Mouse (Mus musculus) thymus, adult 2 months (tissue): ENCODE data around the gene Sik2. TPM values are rescaled to one million over a fixed set of nuclear protein-coding genes. Genes with fewer than 3 reads are reported as not detected.
A peak's percentile ranks its signal among the peaks of the same experiment; 100 is the strongest.

ENCODE experiments used
- DNase-seq: peaks from one replicate; pipeline ENCODE4 v3.0.0; 2021
- H3K27ac ChIP-seq: fragments of 200-500 bp; 2 replicates; pipeline ENCODE4 v1.5.1; 2012; ENCODE audit warnings: low read length, control low read depth; ENCODE audit not compliant: control insufficient read depth, insufficient read depth
- H3K27me3 ChIP-seq: fragments of 200-500 bp; 2 replicates; pipeline ENCODE4 v1.6.1; 2012; ENCODE audit warnings: mild to moderate bottlenecking, low read length, moderate library complexity, mixed read lengths; ENCODE audit not compliant: control insufficient read depth, insufficient read depth
- H3K36me3 ChIP-seq: fragments of 200-500 bp; 2 replicates; pipeline ENCODE4 v1.6.1; 2012; ENCODE audit warnings: mild to moderate bottlenecking, low read length, moderate library complexity; ENCODE audit not compliant: control insufficient read depth, insufficient read depth
- H3K4me1 ChIP-seq: fragments of 200-500 bp; replicated peaks from 2 replicates; pipeline ENCODE4 v1.6.1; 2012; ENCODE audit warnings: low read length; ENCODE audit not compliant: control insufficient read depth, insufficient read depth
- H3K4me3 ChIP-seq: fragments of 200-500 bp; 2 replicates; pipeline ENCODE4 v1.5.1; 2012; ENCODE audit warnings: mild to moderate bottlenecking, low read length, control low read depth, moderate library complexity; ENCODE audit not compliant: control insufficient read depth, insufficient read depth
- CTCF ChIP-seq: fragments of 200-500 bp; IDR thresholded peaks from 2 replicates; pipeline ENCODE4 v1.5.1; 2012; ENCODE audit warnings: mild to moderate bottlenecking, control low read depth, low read length, moderate library complexity, borderline replicate concordance; ENCODE audit not compliant: control insufficient read depth, poor library complexity, insufficient read depth; ENCODE audit errors: extremely low read depth
- POLR2A ChIP-seq: fragments of 200-500 bp; IDR thresholded peaks from 2 replicates; pipeline ENCODE4 v1.6.1; 2012; ENCODE audit warnings: mild to moderate bottlenecking, low read length, control low read depth, moderate library complexity; ENCODE audit not compliant: control insufficient read depth, poor library complexity, insufficient read depth; ENCODE audit errors: extremely low read depth
- WGBS: fragments of 180-500 bp; shearing (Covaris S2); methylation state at CpG from one replicate; pipeline ENCODE4 v1.1.7; 2018; 5-methylcytosine and 5-hydroxymethylcytosine counted together
- polyA plus RNA-seq: library from polyadenylated mRNA; depleted of rRNA; stranded (reverse); fragments of >200 nt; gene quantifications from 2 replicates; pipeline ENCODE4 v1.2.3, GENCODE M21; 2012

Sik2 gene
- polyA plus RNA-seq, 1 experiment, result 30.5 TPM

GRCm38 (mm10) chr9:50865803-50866202 is 143.1 kb downstream of the Sik2 start:
- no peak for TF ChIP-seq CTCF
- no peak for TF ChIP-seq POLR2A
- no peak overlapping the region for H3K4me3 ChIP-seq
- H3K27me3 ChIP-seq, result no peaks in the 10 kb centered on the region
- H3K36me3 ChIP-seq, result peaks cover 56% of the 10 kb centered on the region
- peaks cover 11% of the 10 kb centered on the region for H3K4me1 ChIP-seq
- WGBS, result 18% methylated on average over 8 of the region's 8 CpGs
- DNase-seq, result peak; percentile 40
- H3K27ac ChIP-seq, result no peak overlapping the region

GRCm38 (mm10) chr9:50864877-50865276 is 144.0 kb downstream of the Sik2 start:
- TF ChIP-seq POLR2A (no peak), CTCF (no peak)
- H3K36me3 ChIP-seq, result peaks cover 47% of the 10 kb centered on the region
- no peak for DNase-seq
- H3K27ac ChIP-seq, result no peak overlapping the region
- H3K4me3 ChIP-seq, result no peak overlapping the region
- H3K4me1 ChIP-seq, result peaks cover 11% of the 10 kb centered on the region
- H3K27me3 ChIP-seq, result no peaks in the 10 kb centered on the region
- 95% methylated on average over 5 of the region's 5 CpGs for WGBS

DNA sequence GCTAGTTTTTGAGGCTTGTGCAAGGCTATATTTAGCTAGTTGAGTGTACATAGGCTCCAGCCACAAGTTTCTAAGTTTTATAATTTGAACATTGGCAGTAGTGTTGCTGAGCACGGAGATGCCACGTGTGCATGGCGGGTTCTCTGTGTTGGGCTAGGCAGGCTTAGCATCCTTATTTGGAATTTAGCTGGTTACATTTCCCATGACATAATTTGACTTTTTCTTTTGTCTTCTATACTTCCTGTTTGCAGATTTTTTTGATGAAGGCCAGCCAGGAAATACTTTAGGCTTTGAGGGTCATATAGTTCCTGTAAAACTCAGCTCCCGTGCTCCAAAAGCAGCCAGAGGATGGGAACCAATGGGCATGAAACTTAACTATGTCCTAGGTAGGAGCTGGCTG is 145.0 kb downstream of the Sik2 start:
- no peak for DNase-seq
- peaks cover 54% of the 10 kb centered on the region for H3K36me3 ChIP-seq
- no peak overlapping the region for H3K4me3 ChIP-seq
- 72% methylated on average over 4 of the region's 4 CpGs for WGBS
- TF ChIP-seq POLR2A (no peak), CTCF (no peak)
- peaks cover 11% of the 10 kb centered on the region for H3K4me1 ChIP-seq
- H3K27ac ChIP-seq, result no peak overlapping the region
- no peaks in the 10 kb centered on the region for H3K27me3 ChIP-seq

- H3K27ac ChIP-seq, result no peak overlapping the region
- WGBS, result 95% methylated on average over 18 of the region's 18 CpGs
- no peak overlapping the region for H3K4me3 ChIP-seq
- peaks cover 34% of the 10 kb centered on the region for H3K36me3 ChIP-seq
- no peaks in the 10 kb centered on the region for H3K27me3 ChIP-seq
- peaks cover 11% of the 10 kb centered on the region for H3K4me1 ChIP-seq
- TF ChIP-seq CTCF (no peak), POLR2A (no peak)
- DNase-seq, result no peak
Observed at GRCm38 (mm10) chr9:50861119-50861839, 147.6 kb downstream of the Sik2 start.

DNA sequence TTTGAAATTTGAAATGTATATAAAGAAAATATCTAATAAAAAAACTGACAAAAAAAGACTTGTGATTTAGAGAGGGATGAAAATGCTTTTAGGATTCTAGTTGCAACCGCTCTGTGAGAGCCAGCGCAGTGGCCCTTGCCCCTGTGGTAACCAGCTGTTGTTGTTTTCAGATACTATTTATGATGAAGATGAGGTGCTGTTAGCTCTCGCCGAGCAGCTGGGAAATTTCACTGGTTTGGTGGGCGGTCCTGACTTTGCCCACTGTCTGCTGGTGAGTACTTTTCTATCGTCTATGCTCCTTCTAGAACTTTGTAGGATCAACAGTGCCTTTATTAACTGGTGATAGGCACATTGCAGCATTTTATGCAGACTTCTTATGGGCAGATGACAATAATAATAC is 150.2 kb downstream of the Sik2 start:
- peaks cover 32% of the 10 kb centered on the region for H3K36me3 ChIP-seq
- no peak overlapping the region for H3K27ac ChIP-seq
- DNase-seq, result no peak
- 98% methylated on average over 6 of the region's 6 CpGs for WGBS
- H3K4me1 ChIP-seq, result peaks cover 5% of the 10 kb centered on the region; the same call in 1 of the 2 replicates
- no peak overlapping the region for H3K4me3 ChIP-seq
- H3K27me3 ChIP-seq, result no peaks in the 10 kb centered on the region
- TF ChIP-seq CTCF (no peak), POLR2A (no peak)

GRCm38 (mm10) chr9:50857082-50857641 is 151.7 kb downstream of the Sik2 start:
- DNase-seq, result no peak
- WGBS, result under 1% methylated on average over 46 of the region's 46 CpGs
- H3K4me1 ChIP-seq, result peaks cover 12% of the 10 kb centered on the region; the same call in 1 of the 2 replicates
- no peak for TF ChIP-seq CTCF
- no peak for TF ChIP-seq POLR2A
- peak overlapping the region; percentile 57 for H3K4me3 ChIP-seq
- peaks cover 20% of the 10 kb centered on the region for H3K36me3 ChIP-seq
- H3K27ac ChIP-seq, result no peak overlapping the region
- H3K27me3 ChIP-seq, result no peaks in the 10 kb centered on the region
